Mouse (Mus musculus) kidney, postnatal 10 days (tissue): ENCODE data around the gene Sall1.

Experiments
- DNase-seq: peaks from one replicate; pipeline ENCODE4 v3.0.0; 2021; ENCODE audit warnings: mixed read lengths

Gene Sall1

DNA sequence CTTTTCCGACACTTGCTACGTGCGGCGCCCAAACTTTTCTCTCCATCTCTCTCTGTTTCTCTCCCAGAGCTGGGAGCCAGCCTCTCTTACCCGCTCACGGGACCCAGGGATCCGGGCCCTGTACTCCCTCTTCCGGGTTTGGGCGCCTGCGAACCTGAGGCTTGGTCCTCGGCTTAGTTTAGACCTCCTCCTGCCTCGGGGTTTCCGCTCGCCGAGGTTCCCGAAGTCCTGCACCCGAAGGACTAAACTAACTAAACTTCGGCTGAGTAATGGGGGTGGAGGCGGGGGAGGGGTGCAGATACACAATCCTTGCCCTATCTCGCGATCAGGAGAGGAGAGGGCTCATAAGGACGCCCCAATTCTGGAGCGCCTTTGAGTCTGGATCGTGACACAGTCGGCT, at the start of gene Sall1:
TSS of gene Sall1 (minus strand) at position 223 of the 400 bp plus-strand sequence.
- DNase-seq = peak; percentile 55

DNA sequence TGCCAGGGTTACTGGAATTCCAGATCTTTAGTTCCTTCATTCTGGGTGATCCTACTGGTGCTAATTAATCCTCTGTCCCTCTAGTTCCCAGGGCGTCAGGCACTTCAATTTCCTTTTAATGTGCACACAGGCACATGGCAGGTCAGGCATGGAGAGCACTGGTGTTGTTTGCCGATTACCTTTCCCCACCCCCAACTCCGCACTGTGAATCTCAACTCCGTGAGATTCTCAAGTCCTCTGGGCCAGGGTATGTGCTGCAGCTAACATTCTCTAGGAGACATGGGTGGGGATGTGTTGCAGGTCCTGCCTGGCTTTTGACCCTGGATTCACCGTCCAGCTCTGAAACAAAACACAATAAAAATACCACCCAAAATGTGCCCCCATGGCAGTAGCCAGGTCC, 46.0 kb upstream of the Sall1 start:
- no peak for DNase-seq

GRCm38 (mm10) chr8:89079147-89079546, 35.2 kb upstream of the Sall1 start:
- no peak for DNase-seq

- peak; percentile 17 for DNase-seq
These were observed 29.0 kb upstream of the Sall1 start for GRCm38 (mm10) chr8:89072968-89073382.

GRCm38 (mm10) chr8:89067499-89067898, 23.5 kb upstream of the Sall1 start:
- no peak for DNase-seq

DNA sequence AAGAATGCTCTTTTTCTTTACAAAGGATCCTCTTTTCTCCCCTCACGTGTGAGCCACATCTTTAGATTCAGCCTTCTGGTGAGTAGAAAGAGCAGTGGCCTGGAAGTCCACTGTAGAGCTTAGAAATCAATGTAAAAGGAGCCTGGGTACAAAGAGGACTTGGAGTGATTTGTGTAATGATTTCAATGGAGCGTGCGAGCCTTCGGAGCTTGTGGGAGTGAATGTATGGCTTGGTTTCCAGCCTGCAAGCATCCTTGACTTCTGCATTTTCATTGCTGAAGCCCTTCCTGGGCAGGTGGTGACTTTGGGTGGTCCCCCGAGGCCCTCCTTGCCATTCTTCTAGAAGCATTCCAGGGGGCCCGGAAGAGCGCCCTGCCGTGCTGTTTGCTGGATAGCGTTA, 20.1 kb upstream of the Sall1 start:
- no peak for DNase-seq

DNA sequence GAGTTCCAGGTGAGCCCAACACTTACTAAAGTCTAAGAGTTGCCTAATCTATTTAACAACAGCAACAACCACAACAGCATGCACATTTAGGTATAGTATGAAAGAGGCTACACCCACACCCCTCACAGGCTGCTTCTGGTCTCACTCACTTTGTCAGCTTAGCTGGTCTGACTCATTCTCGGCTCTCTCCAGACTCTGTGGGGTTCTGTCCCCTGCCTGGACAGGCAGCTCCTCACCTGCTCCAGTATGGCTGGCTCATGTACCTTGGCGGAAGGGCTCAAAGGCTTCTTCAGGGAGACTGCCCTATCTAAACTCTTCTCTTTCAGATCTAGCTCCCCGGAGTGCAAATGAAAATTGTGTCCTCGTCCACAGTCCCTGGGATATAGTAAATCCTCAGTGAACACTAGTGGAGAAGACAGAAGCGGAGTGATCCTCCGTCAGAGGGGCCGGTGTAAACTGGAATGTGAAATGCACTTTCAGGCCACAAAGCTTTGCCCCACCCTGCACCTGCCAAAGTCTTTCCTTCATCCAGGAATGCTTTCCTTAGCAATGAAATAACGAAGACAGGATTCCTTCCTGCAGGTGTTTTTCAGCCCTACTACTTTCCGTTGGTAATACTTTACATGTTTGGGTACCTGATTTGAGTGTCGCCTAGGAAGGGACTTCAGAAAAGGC, 19.5 kb upstream of the Sall1 start:
- DNase-seq = no peak

DNA sequence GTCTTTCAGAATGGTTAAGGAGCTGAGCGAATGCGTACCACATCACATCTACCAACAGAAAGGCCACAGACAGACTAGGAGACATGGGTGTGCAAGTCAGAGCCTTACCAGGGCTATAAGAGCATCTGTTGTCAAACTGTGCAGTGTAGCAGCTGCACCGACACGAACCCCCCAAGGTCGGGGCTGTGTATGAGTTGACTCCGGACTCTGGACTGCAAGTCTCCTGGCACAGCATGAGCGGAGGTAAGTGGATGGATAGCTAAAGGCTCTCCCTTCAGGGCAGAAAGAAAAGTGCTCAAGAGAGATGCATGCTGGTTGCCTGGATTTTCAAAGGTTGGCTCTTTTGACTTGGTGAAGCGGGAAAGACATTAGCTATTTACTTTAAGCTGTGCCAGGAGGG, 16.8 kb upstream of the Sall1 start:
- no peak for DNase-seq

DNA sequence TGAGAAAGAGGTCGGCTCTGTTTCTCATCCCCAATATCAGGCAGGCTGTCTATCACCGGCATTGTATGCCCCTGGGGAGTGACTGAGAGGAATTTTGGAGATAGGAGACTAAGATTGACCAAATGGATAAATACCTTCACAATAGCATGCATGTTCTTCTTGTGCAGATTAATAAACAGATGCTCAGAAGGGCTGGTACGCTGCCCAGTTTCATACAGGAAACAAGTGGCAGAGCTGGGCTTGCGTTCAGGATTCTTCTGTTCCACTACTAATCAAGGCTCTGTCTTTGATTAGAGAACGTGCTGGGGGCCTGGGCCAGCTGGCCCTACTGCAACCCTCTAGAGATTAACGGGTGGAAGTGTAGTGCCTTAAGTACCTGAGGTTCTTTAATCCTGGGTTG, 15.5 kb upstream of the Sall1 start:
- DNase-seq = no peak

GRCm38 (mm10) chr8:89052880-89053279, 8.9 kb upstream of the Sall1 start:
- no peak for DNase-seq

DNA sequence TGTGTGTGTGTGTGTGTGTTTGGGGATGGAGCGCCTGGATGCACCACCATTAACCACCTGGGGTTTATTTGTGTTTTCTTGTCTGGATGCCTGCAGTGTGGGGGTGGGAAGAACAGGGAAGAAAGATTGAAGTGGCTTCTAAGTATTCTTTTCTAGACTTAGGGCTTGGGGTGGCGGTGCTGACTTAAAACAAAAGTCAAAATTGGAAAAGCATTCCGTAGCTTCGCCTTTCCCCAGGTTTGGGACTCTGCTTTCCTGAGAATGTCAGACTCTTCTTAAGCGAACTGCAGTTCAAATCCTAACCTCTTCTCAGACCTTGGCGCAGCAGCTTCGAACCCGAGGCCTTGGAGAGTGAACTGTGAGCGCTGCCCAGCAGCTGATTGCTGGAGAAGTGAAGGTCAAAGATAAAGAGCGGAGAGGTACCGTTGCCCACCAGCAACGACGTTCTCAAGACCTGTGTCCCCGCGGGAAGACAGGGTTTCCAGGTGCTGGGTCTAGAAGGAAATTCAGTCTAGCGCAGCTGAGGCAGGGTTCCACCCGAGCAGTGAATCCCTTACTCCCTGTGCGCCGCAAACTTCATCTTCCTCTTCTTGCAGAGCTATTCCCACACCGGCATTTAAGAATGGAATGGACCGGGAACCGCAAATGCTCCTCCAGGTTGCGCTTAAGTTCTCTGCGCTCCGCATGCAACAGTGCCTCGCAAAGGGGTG, 2.8 kb upstream of the Sall1 start:
- peak; percentile 26 for DNase-seq

DNA sequence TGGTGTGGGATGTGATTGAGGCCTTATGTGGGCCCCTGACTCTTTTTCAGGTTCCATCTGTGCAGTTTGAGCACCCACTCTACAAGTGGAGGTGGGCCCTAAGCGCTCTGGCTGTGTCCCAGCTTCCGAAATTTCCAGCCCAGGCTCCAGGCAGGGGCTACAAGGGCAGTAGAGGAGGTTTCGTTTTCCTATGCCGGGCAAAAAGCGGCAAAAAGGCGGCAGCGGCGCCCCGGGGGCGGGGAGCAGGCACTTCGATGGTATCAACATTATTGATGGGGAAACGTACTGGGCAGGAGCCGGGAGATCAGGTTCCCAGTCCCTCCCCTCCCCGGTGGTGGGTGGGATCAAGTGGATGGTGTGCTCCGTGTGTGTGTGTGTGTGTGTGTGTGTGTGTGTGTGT, 2.3 kb upstream of the Sall1 start:
- peak; percentile 68 for DNase-seq

DNA sequence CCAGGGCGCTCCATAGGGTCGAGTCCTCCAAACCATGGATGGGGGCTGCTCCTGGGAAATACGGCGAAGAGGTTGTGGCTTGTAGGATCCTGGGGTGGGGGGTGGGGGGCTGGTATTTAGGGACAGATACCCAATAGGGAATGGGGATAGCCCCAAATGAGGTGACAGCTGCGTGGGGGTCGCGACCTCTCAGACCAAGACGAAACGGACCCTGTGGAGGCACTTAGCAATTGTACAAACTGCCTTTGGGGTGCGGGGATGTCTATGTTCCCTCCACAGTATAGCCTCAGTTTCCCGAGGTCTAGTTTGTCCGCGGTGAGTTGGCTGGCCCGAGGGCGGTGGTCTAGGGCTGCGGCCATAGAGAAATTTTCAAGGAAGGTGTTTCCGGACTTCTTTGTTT, 1.8 kb upstream of the Sall1 start:
- DNase-seq = peak; percentile 11

- DNase-seq = peak; percentile 42
These were observed 1.2 kb upstream of the Sall1 start for GRCm38 (mm10) chr8:89045218-89045601.

DNA sequence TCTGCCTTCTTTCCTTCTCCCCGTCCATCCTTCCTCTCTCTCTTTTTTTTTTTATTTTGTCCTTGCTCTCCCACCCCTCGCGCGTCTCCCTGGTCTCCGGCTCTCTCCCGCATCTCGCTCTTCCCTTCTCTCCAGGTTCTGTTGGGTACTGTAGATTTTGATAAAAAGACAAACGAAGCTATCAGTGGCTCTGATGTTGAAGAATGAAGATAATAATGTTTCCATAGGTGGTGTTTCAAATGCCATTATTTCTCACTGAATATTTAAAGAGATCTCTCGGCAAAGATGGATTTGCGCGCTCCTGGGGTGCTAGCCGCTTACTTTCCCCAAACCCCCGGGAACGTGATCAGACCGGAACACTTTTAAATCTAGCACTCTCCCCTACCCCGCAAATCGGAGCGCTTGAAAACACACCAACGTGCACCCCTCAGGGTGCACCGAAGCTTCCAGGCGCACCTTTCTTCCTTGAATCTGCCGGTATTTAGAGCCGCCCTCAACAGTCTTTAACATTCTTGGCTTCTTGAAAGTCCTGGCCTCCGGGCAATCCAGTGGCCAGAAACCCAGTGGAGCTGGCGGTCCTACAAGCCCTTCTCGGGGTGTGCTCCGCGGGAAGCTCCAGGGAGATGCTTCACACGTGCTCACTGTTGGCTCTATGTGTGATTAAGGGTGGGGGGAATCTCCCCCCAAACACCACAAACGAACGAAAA, 702 bp upstream of the Sall1 start:
- DNase-seq = peak; percentile 43

GRCm38 (mm10) chr8:89043371-89043841, 556 bp downstream of the Sall1 start:
- DNase-seq = peak; percentile 89

DNA sequence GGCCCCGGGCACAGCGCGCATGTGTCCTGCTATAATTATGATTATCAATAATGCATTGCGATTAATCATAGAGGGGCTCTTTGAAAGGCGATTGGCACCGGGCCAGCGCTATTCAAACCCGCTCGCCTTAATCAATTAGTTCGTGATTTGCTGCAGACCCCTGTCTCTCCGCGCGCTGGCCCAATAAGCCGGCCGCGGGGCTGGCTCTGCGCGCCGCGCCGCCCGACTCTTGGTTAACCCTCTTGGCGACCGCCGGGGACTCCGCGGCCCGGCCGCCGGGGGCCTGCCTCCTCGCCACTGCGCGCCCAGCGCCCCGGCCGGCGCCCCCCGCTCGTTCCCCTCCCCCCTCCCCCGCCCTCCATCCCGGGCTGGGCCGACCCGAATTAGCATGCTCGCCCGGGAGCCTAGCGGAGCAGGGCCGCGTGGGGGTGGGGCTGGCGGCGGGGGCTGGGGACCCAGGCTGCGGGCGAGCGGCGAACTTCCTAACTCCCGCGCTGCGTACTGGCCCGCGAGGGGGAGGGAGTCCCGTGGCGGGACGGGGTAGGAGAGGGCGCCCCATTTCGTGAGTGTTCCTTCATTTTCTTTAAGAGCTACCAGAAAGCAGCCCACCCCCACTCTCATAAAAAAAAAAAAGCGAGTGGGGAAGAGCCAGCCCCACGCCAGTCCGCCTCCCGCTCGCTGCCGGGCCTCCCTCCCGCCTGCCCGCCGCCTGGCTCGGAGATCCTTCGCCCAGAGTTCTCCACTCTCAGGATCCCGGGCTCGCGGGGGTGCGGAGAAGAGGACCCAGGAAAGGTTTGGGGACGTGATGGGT, 1.2 kb downstream of the Sall1 start:
- DNase-seq = peak; percentile 86

GRCm38 (mm10) chr8:89042118-89042460, 1.9 kb downstream of the Sall1 start:
- DNase-seq = no peak

DNA sequence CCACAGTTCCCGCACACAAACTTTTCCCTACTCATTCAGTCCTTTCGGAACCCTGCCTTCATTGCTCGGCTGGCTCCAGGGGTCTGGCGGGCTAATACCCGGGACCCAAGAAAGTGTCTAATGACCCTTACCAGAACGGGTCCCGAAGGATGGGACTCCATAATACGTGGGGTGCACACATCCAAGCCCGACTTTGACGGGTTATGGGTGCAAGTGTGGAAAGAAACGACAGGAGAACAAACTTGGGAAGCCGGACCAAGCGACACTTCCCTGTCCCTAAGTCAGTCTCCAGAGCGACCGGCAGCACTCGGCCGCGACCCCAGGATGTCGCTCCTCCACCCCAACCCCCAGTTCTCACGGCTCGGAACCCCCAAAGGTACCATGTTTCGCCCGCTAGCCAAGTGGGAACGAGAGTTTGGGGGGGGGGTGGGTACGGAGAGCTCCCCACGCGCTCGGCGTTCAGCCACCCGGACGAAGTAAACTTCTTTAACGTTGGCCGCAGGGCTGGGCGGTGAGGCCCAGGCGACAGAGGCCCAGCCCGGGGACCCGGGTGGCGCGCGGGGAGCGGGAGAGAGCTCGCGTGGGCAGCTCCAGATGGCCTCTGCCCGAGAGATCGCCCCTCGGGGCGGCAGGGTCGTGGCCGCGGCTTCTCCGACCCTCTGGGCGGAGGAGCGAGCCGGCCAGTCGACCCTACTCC, 2.4 kb downstream of the Sall1 start:
- DNase-seq = peak; percentile 55

GRCm38 (mm10) chr8:89040751-89041420, 3.1 kb downstream of the Sall1 start:
- peak; percentile 63 for DNase-seq

DNA sequence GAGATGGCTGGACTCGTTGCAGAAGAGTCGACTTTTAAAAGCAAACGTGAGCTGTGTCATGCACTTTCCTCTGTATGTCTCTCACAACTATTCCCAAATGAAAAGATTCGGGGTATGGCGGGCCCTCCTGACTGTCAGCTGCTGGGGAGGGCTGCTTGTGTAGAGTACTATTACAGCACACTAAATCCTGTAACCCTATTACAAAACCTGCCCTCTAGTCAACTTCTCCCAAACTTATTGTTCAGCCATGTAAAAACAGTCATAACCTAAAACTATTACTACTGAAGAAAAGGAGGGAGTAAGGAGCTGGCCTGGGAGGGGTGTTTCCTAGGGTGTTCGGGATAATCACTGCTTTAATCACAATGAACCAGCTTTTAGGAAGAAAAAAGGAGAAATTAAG, 4.1 kb downstream of the Sall1 start:
- DNase-seq = no peak

DNA sequence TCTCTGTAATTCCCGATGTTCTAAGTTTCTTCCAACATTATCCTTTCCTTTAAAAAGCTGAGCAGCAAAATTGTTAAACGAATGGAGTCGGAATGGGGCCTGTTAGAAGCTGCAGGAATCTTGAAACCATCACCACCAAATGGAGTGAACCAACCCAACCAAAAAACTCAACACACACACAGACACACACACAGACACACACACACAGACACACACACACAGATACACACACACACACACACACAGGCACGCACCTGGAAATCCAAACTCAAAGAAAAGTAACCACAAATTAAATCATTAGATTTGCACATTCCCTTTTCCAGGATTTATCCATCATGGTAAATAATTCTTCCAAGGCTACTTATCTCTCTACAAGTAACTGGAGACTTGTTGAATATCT, 5.0 kb downstream of the Sall1 start:
- DNase-seq = no peak
